ENCODE assay signal across 8 mouse cellular contexts in the genomic region with DNA sequence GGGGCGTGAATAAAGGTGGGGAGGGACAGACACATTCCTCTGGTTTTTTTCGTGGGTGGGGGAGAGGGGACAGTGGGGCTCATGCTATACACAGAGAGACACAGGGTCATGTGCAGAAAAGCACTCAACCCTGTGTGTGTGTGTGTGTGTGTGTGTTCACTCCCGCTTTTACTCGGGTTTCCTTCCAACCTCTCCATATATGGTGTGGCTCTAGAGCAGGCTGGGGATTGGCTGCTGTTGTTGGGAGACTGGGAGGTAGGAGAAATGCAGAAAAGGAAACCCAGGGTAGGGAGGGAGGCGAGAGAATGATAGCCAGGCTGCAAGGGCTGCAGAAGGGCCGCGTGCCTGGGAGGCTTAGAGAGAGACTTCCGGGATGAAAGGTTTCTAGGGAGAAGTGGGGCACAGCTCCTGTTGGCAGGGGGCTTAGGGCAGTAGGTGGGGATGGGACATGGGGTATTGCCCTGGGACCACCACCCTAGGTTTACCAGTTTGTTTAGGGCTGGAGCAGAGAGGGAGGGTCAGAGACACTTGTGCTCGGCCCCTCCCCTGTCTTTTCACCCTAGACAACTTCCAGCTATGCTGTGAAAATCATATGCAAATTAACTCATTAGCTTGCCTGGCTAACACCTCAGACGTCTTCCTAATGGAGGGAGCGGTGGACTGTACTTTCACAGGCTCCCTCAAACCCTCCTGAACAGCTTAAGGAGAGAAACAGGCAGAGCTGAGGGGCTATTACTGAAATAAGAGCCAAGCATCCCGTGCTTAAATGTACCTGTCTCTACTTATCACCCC. TPM values are rescaled to one million over a fixed set of nuclear protein-coding genes. Genes with fewer than 3 reads are reported as not detected.
A peak's percentile ranks its signal among the peaks of the same experiment; 100 is the strongest.
DNase-seq lines count a peak whose midpoint lies in the region; ATAC-seq and TF ChIP-seq lines count a peak whose summit lies in the region.

No protein-coding gene starts in this region.

- H3K4me3 ChIP-seq in hindbrain, embryonic 16.5 days (ENCODE audit: low read length) = peak overlapping the region; percentile 14
- peak overlapping the region; percentile 25 for H3K4me3 ChIP-seq in limb, embryonic 14.5 days (replicated peaks; ENCODE audit: low read length)
- H3K4me3 ChIP-seq in midbrain, embryonic 15.5 days = peak overlapping the region; percentile 12
- H3K4me3 ChIP-seq in stomach, embryonic 16.5 days (replicated peaks; ENCODE audit: low read length) = peak overlapping the region; percentile 20

- H3K4me2 ChIP-seq in hindbrain, embryonic 16.5 days (ENCODE audit: low read length) = peak overlapping the region; percentile 50
- peak overlapping the region; percentile 61 for H3K4me2 ChIP-seq in limb, embryonic 14.5 days (replicated peaks; ENCODE audit: low read depth, low read length, severe bottlenecking)
- peak overlapping the region; percentile 46 for H3K4me2 ChIP-seq in midbrain, embryonic 15.5 days
- H3K4me2 ChIP-seq in stomach, embryonic 16.5 days (ENCODE audit: low read depth, low read length) = peak overlapping the region; percentile 41

- H3K9ac ChIP-seq in hindbrain, embryonic 16.5 days (ENCODE audit: low read depth, low read length) = peak overlapping the region; percentile 50
- H3K9ac ChIP-seq in limb, embryonic 14.5 days (ENCODE audit: low read depth, low read length, severe bottlenecking) = peak overlapping the region; percentile 49
- H3K9ac ChIP-seq in midbrain, embryonic 15.5 days = peak overlapping the region; percentile 33
- peak overlapping the region; percentile 72 for H3K9ac ChIP-seq in stomach, embryonic 16.5 days (ENCODE audit: low read length)

- H3K36me3 ChIP-seq in hindbrain, embryonic 16.5 days (ENCODE audit: control insufficient read depth, insufficient read depth, low read length) = peaks cover 22% of the 10 kb centered on the region
- peaks cover 27% of the 10 kb centered on the region for H3K36me3 ChIP-seq in limb, embryonic 14.5 days (ENCODE audit: control insufficient read depth, insufficient read depth, low read length)
- peaks cover 22% of the 10 kb centered on the region for H3K36me3 ChIP-seq in midbrain, embryonic 15.5 days (replicated peaks)
- peaks cover 7% of the 10 kb centered on the region; the same call in 1 of the 2 replicates for H3K36me3 ChIP-seq in stomach, embryonic 16.5 days (ENCODE audit: control insufficient read depth, insufficient read depth, low read length)

- ATAC-seq in hindbrain, embryonic 16.5 days = peak; percentile 94
- ATAC-seq in limb, embryonic 14.5 days (ENCODE audit: low FRiP score, low read depth) = peak; percentile 93
- peak; percentile 93 for ATAC-seq in midbrain, embryonic 15.5 days (replicated peaks)
- peak; percentile 94 for ATAC-seq in stomach, embryonic 16.5 days (ENCODE audit: insufficient read depth, low FRiP score)

- TF ChIP-seq POLR2A in limb, embryonic 14.5 days (IDR thresholded peaks at IDR 0.05; ENCODE audit: borderline replicate concordance, extremely low read depth, insufficient read depth, insufficient read length) = peak; percentile 36; the same call in 1 of the 2 replicates

- H3K27ac ChIP-seq in hindbrain, embryonic 16.5 days (ENCODE audit: low read depth, low read length) = peak overlapping the region; percentile 85
- peak overlapping the region; percentile 86 for H3K27ac ChIP-seq in limb, embryonic 14.5 days (replicated peaks; ENCODE audit: low read depth, low read length)
- H3K27ac ChIP-seq in midbrain, embryonic 15.5 days = peak overlapping the region; percentile 90
- peak overlapping the region; percentile 97 for H3K27ac ChIP-seq in stomach, embryonic 16.5 days (ENCODE audit: low read length)

- WGBS in hindbrain, embryonic 16.5 days = 2% methylated on average over 12 of the region's 12 CpGs
- 4% methylated on average over 11 of the region's 12 CpGs for WGBS in limb, embryonic 14.5 days
- WGBS in midbrain, embryonic 15.5 days = 4% methylated on average over 12 of the region's 12 CpGs
- WGBS in stomach, embryonic 16.5 days = 4% methylated on average over 12 of the region's 12 CpGs

- H3K27me3 ChIP-seq in hindbrain, embryonic 16.5 days (replicated peaks; ENCODE audit: control insufficient read depth, insufficient read depth, low read length) = no peaks in the 10 kb centered on the region
- no peaks in the 10 kb centered on the region for H3K27me3 ChIP-seq in limb, embryonic 14.5 days (ENCODE audit: control insufficient read depth, insufficient read depth, low read length)
- H3K27me3 ChIP-seq in midbrain, embryonic 15.5 days (replicated peaks) = no peaks in the 10 kb centered on the region
- H3K27me3 ChIP-seq in stomach, embryonic 16.5 days (ENCODE audit: control insufficient read depth, insufficient read depth, low read length) = no peaks in the 10 kb centered on the region

- DNase-seq in adrenal gland, postnatal 14 days = peak; percentile 59
- no peak for DNase-seq in adrenal gland, adult 8-10 months
- peak; percentile 64 for DNase-seq in cerebellum, adult 8-10 months
- DNase-seq in frontal cortex, postnatal 36 days (ENCODE audit: low spot score in 2 of 2) = peak; percentile 63 to 74
- peak; percentile 90 for DNase-seq in limb, embryonic 14.5 days (ENCODE audit: low spot score)

- peaks cover 21% of the 10 kb centered on the region for H3K4me1 ChIP-seq in hindbrain, embryonic 16.5 days (ENCODE audit: control insufficient read depth, insufficient read depth, low read depth, low read length)
- H3K4me1 ChIP-seq in limb, embryonic 14.5 days (ENCODE audit: control insufficient read depth, insufficient read depth, low read length) = peaks cover 22% of the 10 kb centered on the region
- peaks cover 25% of the 10 kb centered on the region for H3K4me1 ChIP-seq in midbrain, embryonic 15.5 days
- H3K4me1 ChIP-seq in stomach, embryonic 16.5 days (ENCODE audit: control insufficient read depth, insufficient read depth, low read length) = peaks cover 30% of the 10 kb centered on the region

- no peaks in the 10 kb centered on the region for H3K9me3 ChIP-seq in hindbrain, embryonic 16.5 days (ENCODE audit: control insufficient read depth, low read length)
- no peaks in the 10 kb centered on the region for H3K9me3 ChIP-seq in limb, embryonic 14.5 days (ENCODE audit: control insufficient read depth, low read length)
- H3K9me3 ChIP-seq in midbrain, embryonic 15.5 days = no peaks in the 10 kb centered on the region
- H3K9me3 ChIP-seq in stomach, embryonic 16.5 days (replicated peaks; ENCODE audit: control insufficient read depth, low read length) = no peaks in the 10 kb centered on the region

RNA-seq across cellular contexts. Expression of a gene that starts 10.4 kb away (rescaled TPM):
- 29.4 and 47.2 TPM in 2 replicates for total RNA-seq in adrenal gland, postnatal 14 days (2021)
- total RNA-seq in adrenal gland, adult 8-10 months (2022) = 10 to 100 TPM; 16.8 to 33.6 (median 28.7) TPM
- polyA plus RNA-seq in hindbrain, embryonic 16.5 days (2015; fragmentation: Nextera tagmentation; extraction: Ambion mirVana) = 27.7 and 41.3 TPM in 2 replicates
- polyA plus RNA-seq in limb, embryonic 14.5 days (2012; rRNA removed) = 115 and 120 TPM in 2 replicates
- polyA plus RNA-seq in limb, embryonic 14.5 days (2014; fragmentation: Nextera tagmentation; extraction: Ambion mirVana) = 38.0 and 47.8 TPM in 2 replicates
- 59.3 and 63.1 TPM in 2 replicates for polyA plus RNA-seq in midbrain, embryonic 15.5 days (2015; fragmentation: Nextera tagmentation; extraction: Ambion mirVana)
- polyA plus RNA-seq in stomach, embryonic 16.5 days (2015; fragmentation: Nextera tagmentation; extraction: Ambion mirVana) = 20.6 and 25.7 TPM in 2 replicates

RNA-seq across cellular contexts. Expression of a gene that starts 56.4 kb away (rescaled TPM):
- 94.6 and 102 TPM in 2 replicates for total RNA-seq in adrenal gland, postnatal 14 days (2021)
- total RNA-seq in adrenal gland, adult 8-10 months (2022) = 10 to 100 TPM; 83.8 to 94.0 (median 88.4) TPM
- 110 and 118 TPM in 2 replicates for polyA plus RNA-seq in hindbrain, embryonic 16.5 days (2015; fragmentation: Nextera tagmentation; extraction: Ambion mirVana)
- 97.0 and 137 TPM in 2 replicates for polyA plus RNA-seq in limb, embryonic 14.5 days (2012; rRNA removed)
- polyA plus RNA-seq in limb, embryonic 14.5 days (2014; fragmentation: Nextera tagmentation; extraction: Ambion mirVana) = 55.0 and 66.2 TPM in 2 replicates
- 116 and 123 TPM in 2 replicates for polyA plus RNA-seq in midbrain, embryonic 15.5 days (2015; fragmentation: Nextera tagmentation; extraction: Ambion mirVana)
- 156 and 167 TPM in 2 replicates for polyA plus RNA-seq in stomach, embryonic 16.5 days (2015; fragmentation: Nextera tagmentation; extraction: Ambion mirVana)
